Comparison of ENCODE assay signal across 18 mouse cellular contexts in genomic region chr5:77483053-77483717, GRCm38 (mm10).
DNase-seq lines count a peak whose midpoint lies in the region; ATAC-seq and TF ChIP-seq lines count a peak whose summit lies in the region.
"Had no signal": no experiment of that assay in that cellular context is flagged by ENCODE, and none has a peak within 500 bp of the region (broad histone marks: within the 10 kb centered on the region; RNA-seq: fewer than 3 reads in every experiment).

No protein-coding gene starts in this region.

- peak; percentile 97 for ATAC-seq in granulocyte monocyte progenitor cell, adult 5-6 weeks (replicated peaks; ENCODE audit: poor library complexity, severe bottlenecking)
- ATAC-seq: forebrain, postnatal 0 days; intestine, embryonic 15.5 days had no signal

- 33% methylated on average over 9 of the region's 9 CpGs for WGBS in thymus, adult 2 months

- no peak overlapping the region for H3K4me3 ChIP-seq in thymus, adult 2 months (ENCODE audit: control insufficient read depth, insufficient read depth, low read length)
- H3K4me3 ChIP-seq: hindbrain, embryonic 12.5 days; intestine, embryonic 15.5 days; layer of hippocampus, adult 2 months; lung, embryonic 15.5 days had no signal

- H3K4me1 ChIP-seq in thymus, adult 2 months (replicated peaks; ENCODE audit: control insufficient read depth, insufficient read depth, low read length): peaks cover 13% of the 10 kb centered on the region
- H3K4me1 ChIP-seq: intestine, embryonic 15.5 days had no signal

- H3K27ac ChIP-seq in thymus, adult 2 months (ENCODE audit: control insufficient read depth, insufficient read depth, low read length): no peak overlapping the region
- H3K27ac ChIP-seq: hindbrain, embryonic 12.5 days; intestine, embryonic 15.5 days; layer of hippocampus, adult 2 months; lung, embryonic 15.5 days had no signal

- no peak for TF ChIP-seq CTCF in thymus, adult 2 months (IDR thresholded peaks at IDR 0.05; ENCODE audit: borderline replicate concordance, control insufficient read depth, extremely low read depth, insufficient read depth, low read length, poor library complexity)

- H3K27me3 ChIP-seq in thymus, adult 2 months (ENCODE audit: control insufficient read depth, insufficient read depth, low read length): no peaks in the 10 kb centered on the region
- H3K27me3 ChIP-seq in splenic B cell, adult 2 months (ENCODE audit: control insufficient read depth, insufficient read depth, low read length, poor library complexity, severe bottlenecking): no peaks in the 10 kb centered on the region
- H3K27me3 ChIP-seq: hindbrain, embryonic 12.5 days; intestine, embryonic 15.5 days; lung, embryonic 15.5 days had no signal

- H3K36me3 ChIP-seq in thymus, adult 2 months (ENCODE audit: control insufficient read depth, insufficient read depth, low read length): no peaks in the 10 kb centered on the region
- no peaks in the 10 kb centered on the region for H3K36me3 ChIP-seq in splenic B cell, adult 2 months (ENCODE audit: control insufficient read depth, insufficient read depth, low read length, poor library complexity, severe bottlenecking)
- H3K36me3 ChIP-seq: G1E; hindbrain, embryonic 12.5 days; intestine, embryonic 15.5 days; lung, embryonic 15.5 days had no signal

- peak; percentile 26 for DNase-seq in thymus, adult 2 months
- no peak for DNase-seq in thymus, adult 18-20 months
- DNase-seq in splenic B cell, adult 2 months (ENCODE audit: low read depth, low spot score): peak; percentile 26
- no peak for DNase-seq in frontal cortex, postnatal 36 days (ENCODE audit: low spot score in 2 of 2)
- DNase-seq in layer of hippocampus, adult 11-12 months (ENCODE audit: low spot score): no peak
- DNase-seq in adrenal gland, adult 18-20 months (ENCODE audit: low spot score in 2 of 2): no peak
- DNase-seq in right cerebral cortex, adult 2 months (ENCODE audit: low spot score in 2 of 2): no peak
- DNase-seq: adrenal gland, postnatal 14 days; cerebellum, adult 2 months; forebrain, postnatal 0 days; gastrocnemius, postnatal 10 days; left cerebral cortex, postnatal 4 days had no signal

- no peak for TF ChIP-seq POLR2A in thymus, adult 2 months (IDR thresholded peaks at IDR 0.05; ENCODE audit: control insufficient read depth, extremely low read depth, insufficient read depth, low read length, poor library complexity)

Comparison
In these comparisons a context has a peak if more than half of its experiments do, and no peak if none do; other contexts are left out.
1. DNase-seq: peak in thymus, adult 2 months (single experiment) and splenic B cell, adult 2 months (single experiment); none in thymus, adult 18-20 months (0 of 2), frontal cortex, postnatal 36 days (0 of 2), layer of hippocampus, adult 11-12 months (single experiment), adrenal gland, adult 18-20 months (0 of 2) and right cerebral cortex, adult 2 months (0 of 2).